Mouse (Mus musculus) erythroblast, embryonic 14.5 days (primary cell): ENCODE measurements around the gene Parvb.

Source experiments
- GATA1 ChIP-seq: IDR thresholded peaks from 2 replicates; pipeline ENCODE4 v1.6.1; 2012; ENCODE audit warnings: low read length, inconsistent platforms, mixed read lengths
- TAL1 ChIP-seq: IDR thresholded peaks from 3 replicates; pipeline ENCODE4 v1.6.1; 2012; ENCODE audit warnings: low read length, inconsistent platforms, mixed read lengths

- no peak for TF ChIP-seq GATA1
- no peak for TF ChIP-seq TAL1
Observed at GRCm38 (mm10) chr15:84348769-84349168, 116.9 kb downstream of the Parvb start.
